Mouse (Mus musculus) MEL (cell line): ENCODE results near the gene H2-K1. TPM values are rescaled to one million over a fixed set of nuclear protein-coding genes. Genes with fewer than 3 reads are reported as not detected.
A peak's percentile ranks its signal among the peaks of the same experiment; 100 is the strongest.

ENCODE experiments used
- DNase-seq: peaks from one replicate; pipeline ENCODE4 v3.0.0; 2011; ENCODE audit warnings: low read depth, low spot score
- H3K27ac ChIP-seq: 2 replicates; pipeline ENCODE4 v1.5.1; 2012; ENCODE audit warnings: low read depth, mild to moderate bottlenecking, control low read depth, low read length, moderate library complexity; ENCODE audit not compliant: control insufficient read depth
- H3K27me3 ChIP-seq, 2 experiments: fragments of 150-350 bp in 1 of 2; sonication (generic) in 1 of 2; 2 replicates each; pipeline ENCODE4 v1.6.1; 2012; ENCODE audit warnings: low read length in 2 of 2, mild to moderate bottlenecking in 2 of 2, improper control_type of control experiment in 1 of 2, moderate library complexity in 1 of 2; ENCODE audit not compliant: insufficient read depth in 2 of 2, control insufficient read depth in 1 of 2
- H3K36me3 ChIP-seq, 2 experiments: 2 replicates each; pipeline ENCODE4 v1.6.1; 2012 to 2014; ENCODE audit warnings: low read length in 2 of 2, improper control_type of control experiment in 1 of 2, inconsistent platforms in 1 of 2, mild to moderate bottlenecking in 1 of 2; ENCODE audit not compliant: insufficient read depth in 2 of 2, control insufficient read depth in 1 of 2
- H3K4me1 ChIP-seq, 2 experiments: fragments of 150-350 bp in 1 of 2; sonication (generic) in 1 of 2; 2 replicates each; pipeline ENCODE4 v1.6.1; 2012; ENCODE audit warnings: low read length in 2 of 2, improper control_type of control experiment in 1 of 2, mild to moderate bottlenecking in 1 of 2; ENCODE audit not compliant: insufficient read depth in 2 of 2, control insufficient read depth in 1 of 2
- H3K4me3 ChIP-seq, 2 experiments: fragments of 150-350 bp in 1 of 2; sonication (generic) in 1 of 2; 2 replicates each; pipeline ENCODE4 v1.5.1; 2012; ENCODE audit warnings: low read depth in 2 of 2, low read length in 2 of 2, mild to moderate bottlenecking in 2 of 2, moderate library complexity in 2 of 2, control low read depth in 1 of 2, improper control_type of control experiment in 1 of 2; ENCODE audit not compliant: control insufficient read depth in 1 of 2, insufficient read depth in 1 of 2
- H3K79me2 ChIP-seq: 2 replicates; pipeline ENCODE4 v1.6.1; 2012; ENCODE audit warnings: mild to moderate bottlenecking, low read length, moderate library complexity; ENCODE audit not compliant: control insufficient read depth, poor library complexity, insufficient read depth
- H3K9ac ChIP-seq: 2 replicates; pipeline ENCODE4 v1.6.1; 2012; ENCODE audit warnings: low read depth, mild to moderate bottlenecking, control low read depth, low read length, moderate library complexity; ENCODE audit not compliant: control insufficient read depth, poor library complexity, severe bottlenecking
- H3K9me3 ChIP-seq: fragments of 150-350 bp; sonication (generic); replicated peaks from 2 replicates; pipeline ENCODE4 v1.6.1; 2012; ENCODE audit warnings: mild to moderate bottlenecking, low read length, improper control_type of control experiment, moderate library complexity; ENCODE audit not compliant: insufficient read depth
- ELF1 ChIP-seq: IDR thresholded peaks from 2 replicates; pipeline ENCODE4 v1.6.1; 2014; ENCODE audit warnings: low read depth, mild to moderate bottlenecking, inconsistent platforms, low read length, improper control_type of control experiment, moderate library complexity
- EP300 ChIP-seq, 2 experiments: IDR thresholded peaks; 2 replicates each; pipeline ENCODE4 v1.6.1; 2011; ENCODE audit warnings: improper control_type of control experiment in 2 of 2, low read length in 2 of 2, low read depth in 1 of 2, mild to moderate bottlenecking in 1 of 2
- JUND ChIP-seq: IDR thresholded peaks from 2 replicates; pipeline ENCODE4 v1.6.1; 2011; ENCODE audit warnings: low read depth, mild to moderate bottlenecking, improper control_type of control experiment, low read length
- KAT2A ChIP-seq: conservative IDR thresholded peaks from 2 replicates; pipeline ENCODE4 v1.6.1; 2012; ENCODE audit warnings: low read depth, low read length, improper control_type of control experiment, inconsistent platforms
- MYB ChIP-seq: IDR thresholded peaks from 2 replicates; pipeline ENCODE4 v1.6.1; 2011; ENCODE audit warnings: mild to moderate bottlenecking, low read depth, low read length, improper control_type of control experiment
- MYC ChIP-seq: IDR thresholded peaks from 2 replicates; pipeline ENCODE4 v1.6.1; 2011; ENCODE audit warnings: low read depth, mild to moderate bottlenecking, low read length, improper control_type of control experiment, moderate library complexity
- POLR2AphosphoS2 ChIP-seq: IDR thresholded peaks from 2 replicates; pipeline ENCODE4 v1.6.1; 2011; ENCODE audit warnings: low read length, improper control_type of control experiment
- RCOR1 ChIP-seq: IDR thresholded peaks from 2 replicates; pipeline ENCODE4 v1.6.1; 2012; ENCODE audit warnings: low read depth, mild to moderate bottlenecking, inconsistent platforms, low read length, improper control_type of control experiment
- SIN3A ChIP-seq: IDR thresholded peaks from 2 replicates; pipeline ENCODE4 v1.6.1; 2012; ENCODE audit warnings: low read length, improper control_type of control experiment, inconsistent platforms
- TCF12 ChIP-seq: IDR thresholded peaks from 2 replicates; pipeline ENCODE4 v1.6.1; 2014; ENCODE audit warnings: low read depth, mild to moderate bottlenecking, inconsistent platforms, low read length, improper control_type of control experiment, moderate library complexity
- UBTF ChIP-seq: IDR thresholded peaks from 2 replicates; pipeline ENCODE4 v1.6.1; 2012; ENCODE audit warnings: low read depth, mild to moderate bottlenecking, inconsistent platforms, low read length, improper control_type of control experiment, moderate library complexity, borderline replicate concordance; ENCODE audit not compliant: insufficient read depth
- ZNF384 ChIP-seq: IDR thresholded peaks from 2 replicates; pipeline ENCODE4 v1.6.1; 2012; ENCODE audit warnings: low read depth, mild to moderate bottlenecking, inconsistent platforms, low read length, improper control_type of control experiment
- polyA plus RNA-seq, 2 experiments: library from polyadenylated mRNA; stranded (reverse) in 1 of 2; unstranded in 1 of 2; fragments of >175 nt in 1 of 2; fragments of >200 nt in 1 of 2; gene quantifications; 2 replicates each; pipeline versions ENCODE4 v1.2.1 to v1.2.4; 2012; ENCODE audit warnings: low replicate concordance in 2 of 2, low read depth in 1 of 2; ENCODE audit not compliant: insufficient read length in 2 of 2, insufficient read depth in 1 of 2, missing spikeins in 1 of 2
- total RNA-seq: library from RNA; depleted of rRNA; stranded (reverse); fragments of 300-350 nt; gene quantifications from 2 replicates; pipeline ENCODE4 v1.2.3, GENCODE M21; 2012

The H2-K1 gene
- total and polyA plus RNA-seq, 3 experiments: 81.1 to 113 TPM; not detected in 1

DNA sequence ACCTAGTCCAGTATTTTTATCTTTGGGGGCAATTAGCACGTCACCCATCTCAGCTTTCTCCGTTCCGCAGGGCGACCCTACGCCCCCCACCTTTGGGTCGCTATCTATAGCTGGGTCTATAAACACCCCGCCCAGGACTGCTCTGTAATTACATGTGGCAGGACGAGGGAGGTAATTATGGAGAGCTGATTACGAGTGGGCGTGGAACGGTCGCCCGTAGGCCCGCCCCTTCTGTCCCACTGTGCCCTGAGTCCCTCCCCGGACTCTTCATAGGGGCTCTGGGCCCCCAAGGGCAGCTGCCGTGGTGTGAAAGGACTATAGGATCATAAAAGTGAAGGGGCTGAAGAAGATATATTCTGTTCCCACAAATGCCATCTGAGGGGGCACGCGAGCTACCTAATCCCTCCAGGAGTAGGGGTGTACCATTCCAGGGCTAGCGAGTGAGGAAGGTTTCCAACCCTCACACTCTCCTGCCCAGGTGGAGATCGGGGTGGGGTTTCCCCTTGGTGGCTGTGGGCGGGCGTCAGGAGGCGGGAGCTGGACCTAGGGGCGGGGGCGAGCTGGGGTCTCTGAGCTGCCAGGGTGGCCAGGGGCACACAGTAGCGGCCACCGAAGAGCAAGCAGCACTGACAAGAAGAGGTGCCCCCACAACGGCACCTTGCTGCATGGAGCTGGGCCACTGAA is 38.9 kb upstream of the H2-K1 start, which contains the start of gene Col11a2:
Gene Col11a2 (plus strand): TSS at position 560 of the 684 bp plus-strand sequence.
- Histone ChIP-seq H3K27ac (no peak within 1 kb of the TSS), H3K27me3 (no peaks in the 10 kb centered on the region), H3K9ac (no peak within 1 kb of the TSS), H3K79me2 (peaks cover under 1% of the 10 kb centered on the region; the same call in 1 of the 2 replicates), H3K4me1 (peaks cover 0 to under 1% of the 10 kb centered on the region in 2 experiments; a peak in 1 of 4 replicates), H3K4me3 (no peak within 1 kb of the TSS), H3K9me3 (no peaks in the 10 kb centered on the region), H3K36me3 (peaks cover 0 to 2% of the 10 kb centered on the region in 2 experiments; a peak in 1 of 4 replicates)
- TF ChIP-seq TCF12 (no peak), RCOR1 (no peak), POLR2AphosphoS2 (0 out of 2 replicates have a peak, but pooled peaks have one; percentile 28), ZNF384 (no peak)
- DNase-seq: no peak

DNA sequence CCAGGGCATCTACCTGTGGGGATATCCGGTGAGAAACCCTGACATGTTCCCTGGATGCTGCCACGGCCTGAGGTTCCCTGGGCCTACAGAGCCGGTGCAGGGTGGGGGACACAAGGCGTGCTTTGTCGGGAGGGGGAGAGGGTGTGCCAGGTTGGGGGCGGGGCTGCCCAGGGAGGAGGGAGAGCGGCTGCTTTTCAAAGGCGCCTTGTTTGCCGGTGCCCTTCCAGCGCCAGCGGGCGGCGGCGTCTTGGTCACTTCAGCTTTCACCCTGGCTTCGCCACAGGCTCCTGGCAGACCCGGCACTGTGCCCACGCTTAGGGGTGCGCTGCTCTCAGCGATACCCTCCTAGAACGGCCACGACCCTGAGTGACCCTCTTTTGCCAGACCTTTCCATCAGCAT is 38.3 kb upstream of the H2-K1 start:
- Histone ChIP-seq H3K36me3 (peaks cover 2% of the 10 kb centered on the region in 2 experiments; a peak in 3 of 4 replicates), H3K79me2 (peaks cover 3% of the 10 kb centered on the region; the same call in 1 of the 2 replicates), H3K9me3 (no peaks in the 10 kb centered on the region), H3K9ac (no peak overlapping the region), H3K27ac (no peak overlapping the region), H3K4me1 (peaks cover 0 to 5% of the 10 kb centered on the region in 2 experiments; a peak in 2 of 4 replicates), H3K27me3 (no peaks in the 10 kb centered on the region), H3K4me3 (no peak overlapping the region)
- DNase-seq: no peak
- TF ChIP-seq UBTF (no peak), KAT2A (no peak), ELF1 (no peak), MYB (no peak), EP300 (IDR thresholded peaks at IDR 0.05; ENCODE audit: low read depth in 1 of 2, low read length in 2 of 2) (no peak), SIN3A (no peak)

DNA sequence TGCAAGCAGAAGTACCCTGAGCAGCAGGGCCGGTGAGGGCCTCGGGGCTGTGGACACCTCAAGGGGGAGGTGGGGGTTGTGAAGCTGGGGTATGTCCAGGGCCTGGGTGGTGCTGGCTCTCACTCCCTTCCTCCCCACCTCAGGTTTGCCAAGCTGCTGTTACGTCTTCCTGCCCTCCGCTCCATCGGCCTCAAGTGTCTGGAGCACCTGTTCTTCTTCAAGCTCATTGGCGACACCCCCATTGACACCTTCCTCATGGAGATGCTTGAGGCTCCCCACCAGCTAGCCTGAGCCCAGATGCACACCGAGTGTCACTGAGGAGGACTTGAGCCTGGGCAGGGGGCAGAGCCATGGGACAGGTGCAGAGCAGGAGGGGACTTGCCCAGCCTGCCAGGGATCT is 37.1 kb upstream of the H2-K1 start:
- H3K36me3 ChIP-seq: peaks cover 2 to 6% of the 10 kb centered on the region in 2 experiments; a peak in 3 of 4 replicates
- H3K9ac ChIP-seq: no peak overlapping the region
- no peak for DNase-seq
- no peaks in the 10 kb centered on the region for H3K9me3 ChIP-seq
- no peak overlapping the region for H3K27ac ChIP-seq
- H3K4me3 ChIP-seq: no peak overlapping the region
- peaks cover 15% of the 10 kb centered on the region for H3K79me2 ChIP-seq
- TF ChIP-seq JUND: no peak
- TF ChIP-seq MYC: no peak
- no peaks in the 10 kb centered on the region for H3K27me3 ChIP-seq
- peaks cover 2 to 10% of the 10 kb centered on the region in 2 experiments; a peak in 3 of 4 replicates for H3K4me1 ChIP-seq
